Mouse (Mus musculus) ZHBTc4 (cell line): ENCODE data around the gene Taf3.

Experiments
- DNase-seq: peaks from one replicate; pipeline ENCODE4 v3.0.0-alpha.2; 2011; ENCODE audit warnings: low read depth, low spot score

The Taf3 gene

DNA sequence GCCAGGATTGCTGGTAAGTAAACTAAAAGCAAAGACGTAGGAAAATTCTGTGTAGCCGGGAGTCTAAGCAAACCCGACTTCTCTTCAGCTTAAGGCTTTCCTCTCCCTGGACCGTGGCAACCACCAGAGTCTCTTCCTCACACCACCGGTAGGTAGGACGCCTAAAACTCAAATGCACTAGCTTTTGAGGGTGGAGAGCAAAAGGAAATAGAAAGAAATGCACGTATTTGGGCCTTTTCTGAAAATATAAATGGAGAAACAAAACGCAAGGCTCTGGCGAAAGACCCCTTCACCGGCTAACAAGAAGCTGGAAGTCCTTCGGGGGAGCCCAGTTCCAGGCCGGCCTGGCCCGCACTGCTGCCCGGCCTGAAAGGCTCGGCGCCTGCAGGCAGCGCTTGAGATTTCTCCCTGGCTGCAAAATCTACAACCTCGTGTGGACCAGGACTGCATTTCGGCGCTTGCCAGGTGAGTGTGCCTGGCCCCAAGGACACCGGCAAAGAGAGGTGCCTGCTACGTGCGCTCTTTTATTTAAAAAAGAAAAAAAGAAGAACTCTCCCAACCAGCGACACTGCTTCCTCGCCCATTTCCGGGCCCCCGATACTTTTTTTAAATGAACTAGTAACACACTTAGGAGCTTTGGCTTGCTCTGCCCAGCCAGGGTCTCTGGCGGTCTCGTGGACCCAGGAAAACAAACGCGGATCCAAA lies 171.6 kb downstream of the Taf3 start:
- peak; percentile 42 for DNase-seq

DNA sequence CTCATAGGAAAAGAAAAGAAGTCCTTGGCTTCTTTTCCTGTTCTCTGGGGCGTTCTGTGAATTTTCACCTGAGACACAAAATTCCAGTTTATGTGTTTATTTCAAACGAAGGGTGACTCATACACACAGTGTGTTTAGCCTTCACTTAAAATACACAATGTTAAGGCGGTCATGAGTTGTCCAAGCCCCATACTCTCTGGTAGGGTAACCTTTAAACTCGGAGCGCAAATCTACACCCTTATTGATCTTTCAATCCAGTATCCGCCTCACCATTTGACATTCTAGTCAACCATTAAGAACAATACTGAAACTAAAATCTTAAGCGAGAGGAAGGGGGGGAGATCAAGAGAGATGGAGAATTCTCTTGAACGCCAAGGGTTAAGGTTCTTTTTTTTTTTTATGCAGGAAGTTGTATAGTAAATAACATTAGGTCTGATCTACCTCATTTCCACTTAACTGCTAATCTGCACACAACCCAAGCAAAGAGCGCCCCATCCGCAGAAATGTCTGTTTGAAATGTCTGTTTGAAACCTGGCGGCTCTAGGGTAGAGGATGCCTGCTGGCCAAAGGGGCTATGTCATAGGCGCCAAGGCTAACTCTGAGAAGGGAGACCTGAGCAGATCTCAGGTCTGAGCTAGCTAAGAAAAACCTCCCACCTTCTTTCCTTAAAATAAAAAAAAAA lies 172.6 kb downstream of the Taf3 start:
- no peak for DNase-seq

DNA sequence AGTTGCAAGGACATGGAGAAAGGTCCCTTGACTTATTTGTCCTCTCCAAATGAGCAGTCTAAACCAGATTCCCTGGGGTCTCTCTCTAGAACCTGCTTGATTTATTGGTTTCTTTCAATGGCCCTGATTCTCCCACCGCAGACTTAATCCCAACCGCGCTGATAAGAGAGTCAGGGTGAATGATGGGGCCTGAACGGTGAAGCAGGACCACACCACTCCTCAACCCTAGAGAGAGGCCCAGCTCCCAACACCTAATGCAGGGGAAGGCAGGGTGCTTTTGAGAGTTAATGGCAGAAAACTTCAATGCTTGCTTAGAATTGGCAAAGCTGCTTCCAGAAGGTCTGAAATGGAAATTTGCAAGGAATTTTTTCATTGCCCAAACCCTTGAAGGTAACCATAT lies 173.2 kb downstream of the Taf3 start:
- DNase-seq: no peak

DNA sequence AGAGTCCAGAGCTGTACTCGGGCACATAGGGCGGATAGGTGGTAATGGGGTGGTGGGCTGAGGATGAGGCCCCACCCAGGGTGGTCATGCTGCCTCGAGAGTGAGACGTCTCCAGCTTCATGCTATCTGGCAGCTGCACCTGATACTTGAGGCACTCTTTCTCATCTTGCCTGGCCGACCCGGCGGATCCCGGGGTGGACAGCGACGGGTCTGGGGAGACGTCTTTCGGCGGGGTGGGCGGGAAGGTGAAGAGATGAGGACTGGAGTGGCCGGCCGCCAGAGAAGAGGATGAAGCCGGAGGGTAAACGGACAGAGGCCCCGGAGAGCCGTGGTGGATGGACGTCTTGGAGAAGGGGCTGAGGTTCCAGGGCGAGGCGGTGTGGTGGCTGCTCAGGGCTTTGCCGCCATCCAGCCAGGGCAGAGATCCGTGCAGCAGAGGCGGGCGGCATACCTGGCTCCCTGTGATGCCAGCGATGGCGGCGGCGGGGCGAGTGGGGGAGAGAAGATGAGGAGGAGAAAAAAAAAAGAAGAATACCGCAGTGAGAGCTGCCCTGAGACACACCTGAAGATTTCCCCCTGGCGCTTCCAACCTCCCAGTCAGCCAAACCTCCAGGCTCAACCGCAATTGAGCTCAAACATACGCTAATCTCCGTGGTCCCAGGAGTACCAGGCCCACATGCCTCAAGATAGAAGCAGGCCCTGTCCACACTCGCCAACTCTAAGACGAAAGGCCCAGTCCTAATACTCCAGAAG lies 173.8 kb downstream of the Taf3 start:
- peak; percentile 37 for DNase-seq

DNA sequence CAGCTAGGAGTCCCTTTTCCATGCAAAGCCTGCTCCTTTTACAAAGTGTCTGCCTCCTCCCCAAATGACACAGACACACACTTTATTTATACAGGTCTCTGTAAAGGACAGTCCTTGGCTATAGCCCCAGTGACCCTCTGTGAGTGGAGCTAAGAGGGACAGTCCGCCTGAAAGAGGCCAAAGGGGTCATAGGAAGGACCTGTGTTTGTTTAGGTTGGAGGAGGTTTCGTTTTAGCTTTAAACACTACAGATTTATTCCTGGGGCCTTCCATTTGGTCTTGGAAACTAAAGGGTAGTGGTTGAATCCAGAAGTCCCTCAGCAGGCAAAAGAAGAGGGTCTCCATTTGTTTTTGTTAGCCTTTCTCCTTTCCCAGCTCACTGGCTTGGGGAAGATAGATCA lies 174.6 kb downstream of the Taf3 start:
- no peak for DNase-seq

DNA sequence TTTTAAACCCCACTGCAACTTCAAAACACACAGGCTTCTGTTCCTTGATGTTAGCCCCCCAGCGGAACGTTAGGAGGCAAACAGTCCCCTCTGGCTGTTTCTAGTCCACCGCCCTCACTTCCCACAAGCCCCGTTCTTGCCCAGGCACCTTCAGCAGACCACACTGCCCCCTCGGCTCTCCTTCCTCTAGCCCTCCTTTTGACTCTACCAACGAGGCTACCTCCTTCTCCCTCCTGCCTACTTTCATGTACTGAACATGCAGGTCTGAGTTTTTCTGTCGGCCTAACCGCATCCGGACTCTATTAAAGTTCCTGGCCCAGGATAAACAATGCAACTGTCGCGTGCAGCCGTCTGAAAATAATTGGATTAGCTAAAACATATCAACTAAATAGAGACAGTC lies 175.7 kb downstream of the Taf3 start:
- no peak for DNase-seq

DNA sequence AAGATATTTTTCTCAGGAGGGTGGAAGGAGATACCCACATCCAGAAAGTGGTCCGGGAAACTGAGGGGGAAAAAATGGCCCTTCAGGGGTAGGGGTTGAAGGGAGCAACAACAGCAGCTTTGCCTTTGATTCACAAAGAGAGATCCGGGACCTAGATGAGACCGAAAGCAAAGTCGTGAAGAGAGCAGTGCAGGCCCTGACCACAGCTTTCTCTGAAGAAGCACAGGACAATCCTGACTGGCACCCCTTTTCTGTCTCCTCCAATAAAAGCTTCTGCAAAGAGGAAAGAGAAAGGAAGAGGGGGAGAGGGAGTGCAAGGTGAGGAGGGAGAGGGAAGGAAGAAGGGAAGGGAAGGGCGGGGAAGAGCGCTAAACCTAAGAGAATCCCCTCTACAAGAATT lies 176.6 kb downstream of the Taf3 start:
- DNase-seq: no peak

DNA sequence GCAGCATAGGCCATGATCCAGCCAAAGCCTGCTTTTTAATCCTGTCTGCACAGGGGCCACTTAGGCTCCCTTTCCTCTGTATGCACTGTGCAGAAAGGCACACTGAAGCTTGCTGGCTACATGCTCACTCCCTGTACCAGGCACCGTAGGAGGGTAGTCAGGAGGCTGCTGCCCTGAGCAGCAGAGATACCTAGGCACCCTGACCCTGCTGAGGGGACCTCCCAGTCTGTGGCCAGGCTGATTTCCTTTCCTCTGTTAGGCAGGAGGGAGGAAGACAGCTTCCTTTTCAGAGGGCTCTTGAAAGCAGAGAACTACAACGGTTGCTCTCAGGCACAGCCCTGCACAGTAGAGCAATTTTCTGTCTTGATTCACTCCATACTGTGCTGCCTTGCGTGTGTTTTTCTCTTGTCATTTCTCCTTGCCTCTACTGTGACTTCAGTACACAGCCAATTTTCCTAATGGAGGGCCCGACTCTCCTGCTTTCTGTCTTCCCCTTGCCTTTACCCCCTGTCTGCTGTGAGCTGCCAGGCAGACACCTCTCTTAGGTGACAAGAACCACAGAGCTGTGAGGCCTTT lies 177.2 kb downstream of the Taf3 start:
- DNase-seq: no peak

DNA sequence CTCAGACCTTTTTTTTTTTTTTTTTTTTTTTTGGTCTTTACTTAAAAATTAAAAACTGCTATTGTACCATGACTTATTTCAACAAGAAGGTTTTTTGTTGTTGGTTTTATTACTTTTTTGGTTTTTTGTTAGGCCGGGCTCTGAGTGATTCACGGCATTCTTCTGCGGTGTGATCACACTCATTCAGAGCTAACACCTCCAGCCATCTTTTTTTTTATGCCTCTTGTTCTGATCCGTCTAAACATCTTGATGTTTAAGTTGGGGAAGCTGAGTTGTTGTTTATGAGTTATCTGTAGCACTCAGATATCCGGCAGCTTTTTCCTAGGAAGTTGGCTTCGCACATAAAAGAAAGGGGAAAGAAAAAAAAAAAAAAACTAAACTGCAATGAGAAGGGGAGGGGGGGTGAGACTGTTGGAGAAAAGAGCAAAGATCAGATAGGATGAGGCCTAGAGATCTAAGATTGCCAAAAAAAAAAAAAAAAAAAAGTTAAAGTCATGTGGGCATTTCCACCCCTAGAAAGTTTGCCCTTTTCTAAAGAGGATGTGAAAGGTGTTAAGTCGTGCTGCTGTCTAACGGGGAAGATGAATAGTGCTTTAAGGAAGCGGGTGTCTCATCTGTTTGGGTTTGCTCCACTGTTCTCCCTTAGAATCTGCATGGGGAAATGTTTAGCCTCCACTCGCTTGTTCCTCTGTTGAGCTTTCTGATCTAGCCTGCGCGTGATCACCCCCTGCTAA lies 181.1 kb downstream of the Taf3 start:
- no peak for DNase-seq
